Mouse (Mus musculus): ENCODE measurements around the gene Rapgef4.
A peak's percentile ranks its signal among the peaks of the same experiment; 100 is the strongest.

Gene Rapgef4

GRCm38 (mm10) chr2:72181443-72181842 lies 200.4 kb downstream of the Rapgef4 start:
- DNase-seq (ENCODE audit: low spot score) = no peak

- no peak for DNase-seq (ENCODE audit: low spot score)
Measured at GRCm38 (mm10) chr2:72183751-72184150, 202.7 kb downstream of the Rapgef4 start.

- no peak for DNase-seq (ENCODE audit: low spot score)
Measured at GRCm38 (mm10) chr2:72196190-72196965, 215.3 kb downstream of the Rapgef4 start.

- no peak for DNase-seq (ENCODE audit: low spot score)
Measured at GRCm38 (mm10) chr2:72197026-72197425, 216.0 kb downstream of the Rapgef4 start.

- DNase-seq (ENCODE audit: low spot score) = no peak
Measured at GRCm38 (mm10) chr2:72199451-72199850, 218.4 kb downstream of the Rapgef4 start.

- DNase-seq (ENCODE audit: low spot score) = no peak
Measured at GRCm38 (mm10) chr2:72201506-72201905, 220.5 kb downstream of the Rapgef4 start.

GRCm38 (mm10) chr2:72202252-72202651 lies 221.2 kb downstream of the Rapgef4 start:
- no peak for DNase-seq (ENCODE audit: low spot score)

GRCm38 (mm10) chr2:72203609-72204008 lies 222.6 kb downstream of the Rapgef4 start:
- DNase-seq (ENCODE audit: low spot score) = peak; percentile 30

- DNase-seq (ENCODE audit: low spot score) = no peak
Measured at GRCm38 (mm10) chr2:72205869-72206268, 224.8 kb downstream of the Rapgef4 start.

- DNase-seq (ENCODE audit: low spot score) = no peak
Measured at GRCm38 (mm10) chr2:72206530-72207248, 225.6 kb downstream of the Rapgef4 start.

- DNase-seq (ENCODE audit: low spot score) = no peak
Measured at GRCm38 (mm10) chr2:72217336-72217735, 236.3 kb downstream of the Rapgef4 start.

- DNase-seq (ENCODE audit: low spot score) = no peak
Measured at GRCm38 (mm10) chr2:72219921-72220320, 238.9 kb downstream of the Rapgef4 start.

GRCm38 (mm10) chr2:72221283-72221682 lies 240.2 kb downstream of the Rapgef4 start:
- DNase-seq (ENCODE audit: low spot score) = no peak

GRCm38 (mm10) chr2:72221706-72222105 lies 240.7 kb downstream of the Rapgef4 start:
- DNase-seq (ENCODE audit: low spot score) = no peak

GRCm38 (mm10) chr2:72222276-72222675 lies 241.2 kb downstream of the Rapgef4 start:
- no peak for DNase-seq (ENCODE audit: low spot score)

- no peak for DNase-seq (ENCODE audit: low spot score)
Measured at GRCm38 (mm10) chr2:72222736-72223455, 241.9 kb downstream of the Rapgef4 start.

GRCm38 (mm10) chr2:72223479-72223878 lies 242.4 kb downstream of the Rapgef4 start:
- DNase-seq (ENCODE audit: low spot score) = no peak

GRCm38 (mm10) chr2:72226006-72226405 lies 245.0 kb downstream of the Rapgef4 start:
- DNase-seq (ENCODE audit: low spot score) = no peak

- DNase-seq (ENCODE audit: low spot score) = no peak
Measured at GRCm38 (mm10) chr2:72227416-72227815, 246.4 kb downstream of the Rapgef4 start.

- no peak for DNase-seq (ENCODE audit: low spot score)
Measured at GRCm38 (mm10) chr2:72228881-72229280, 247.8 kb downstream of the Rapgef4 start.

GRCm38 (mm10) chr2:72230545-72230944 lies 249.5 kb downstream of the Rapgef4 start:
- no peak for DNase-seq (ENCODE audit: low spot score)

- DNase-seq (ENCODE audit: low spot score) = no peak
Measured at GRCm38 (mm10) chr2:72234085-72234484, 253.0 kb downstream of the Rapgef4 start.

- peak; percentile 38 for DNase-seq (ENCODE audit: low spot score)
Measured at GRCm38 (mm10) chr2:72234943-72235342, 253.9 kb downstream of the Rapgef4 start.

All from ovary, postnatal 10 days (tissue).